Mouse (Mus musculus) stomach, adult 2 months (tissue): ENCODE results near the gene Snrpn. TPM values are rescaled to one million over a fixed set of nuclear protein-coding genes. Genes with fewer than 3 reads are reported as not detected.

Experiments
- polyA plus RNA-seq: library from polyadenylated mRNA; depleted of rRNA; stranded (reverse); fragments of >200 nt; gene quantifications from 2 replicates; pipeline ENCODE4 v1.2.3, GENCODE M21; 2012; rRNA removed

Snrpn gene
- 9.0 and 16.4 TPM in 2 replicates for polyA plus RNA-seq

DNA sequence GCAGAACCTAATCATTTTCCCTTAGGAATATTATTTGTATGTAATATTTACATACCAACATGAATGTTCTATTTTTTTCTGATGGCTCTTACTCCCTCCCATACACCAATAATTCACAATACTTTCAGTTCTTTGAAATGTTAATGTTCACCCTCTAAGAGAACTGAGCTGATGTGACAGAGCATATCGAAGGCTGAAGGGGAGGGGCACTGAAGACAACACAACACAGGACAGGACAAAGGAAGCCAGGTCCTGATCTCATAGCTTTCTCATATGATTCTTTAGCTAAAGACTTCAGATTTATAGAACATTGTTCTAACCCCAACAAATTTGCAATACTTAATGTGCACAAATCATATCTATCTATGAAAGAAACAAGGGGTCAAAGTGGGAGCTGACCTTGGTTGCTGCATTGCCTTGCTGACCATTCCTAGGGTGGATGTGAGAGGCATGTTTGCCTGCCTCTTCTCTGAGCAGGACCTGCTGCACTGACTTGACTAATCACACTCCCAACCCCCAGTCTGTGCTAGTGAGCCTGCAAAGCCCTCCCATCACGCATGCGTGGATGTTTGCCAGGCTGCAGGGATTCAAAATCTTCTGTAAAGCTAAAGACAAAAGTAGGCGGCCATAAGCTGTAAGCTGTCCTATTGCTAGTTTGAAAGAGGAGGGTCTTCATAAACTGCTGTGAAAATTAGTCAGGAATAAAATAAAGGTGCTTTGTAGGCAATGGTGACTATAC is at the start of gene Snrpn:
TSS of gene Snrpn (minus strand) at position 478 of the 739 bp plus-strand sequence.

DNA sequence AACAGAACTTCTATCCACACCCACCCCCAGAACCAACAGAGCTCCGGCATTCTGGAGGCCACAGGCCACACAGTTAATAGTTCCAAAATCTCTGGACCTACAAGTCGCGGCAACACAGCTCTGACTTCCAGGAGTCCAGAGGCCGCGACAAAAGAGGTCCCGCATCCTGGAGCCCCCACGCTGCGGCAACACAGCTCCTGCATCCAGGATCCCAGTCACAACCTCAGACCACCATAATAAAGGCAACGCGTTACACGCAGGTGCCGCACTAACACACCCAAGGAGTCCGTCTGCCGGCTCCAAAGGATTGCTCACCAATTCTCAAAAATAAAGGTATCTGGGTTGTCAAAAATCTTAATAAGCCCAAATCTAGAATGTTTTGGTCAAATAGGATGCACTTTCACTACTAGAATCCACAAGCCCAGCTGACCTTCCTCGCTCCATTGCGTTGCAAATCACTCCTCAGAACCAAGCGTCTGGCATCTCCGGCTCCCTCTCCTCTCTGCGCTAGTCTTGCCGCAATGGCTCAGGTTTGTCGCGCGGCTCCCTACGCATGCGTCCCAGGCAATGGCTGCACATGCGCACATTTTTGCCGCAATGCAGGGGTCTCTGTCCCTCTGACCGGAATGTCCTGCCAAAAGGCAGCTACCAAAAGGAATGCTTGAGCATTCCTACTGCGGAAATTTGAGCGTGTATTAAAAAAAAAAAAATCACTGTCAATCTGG is 135.3 kb downstream of the Snrpn start, which contains the start of the genes Snurf and Gm38393:
TSS of gene Snurf (minus strand) at position 444 of the 725 bp plus-strand sequence.
TSS of gene Gm38393 (minus strand) at position 459 of the 725 bp plus-strand sequence.

Other genes starting within 250 kb of the Snrpn start
- gene Snurf, start 135.2 kb downstream of the Snrpn start, polyA plus RNA-seq, result not detected in 2 replicates
- gene Gm38393, start 135.2 kb downstream of the Snrpn start, polyA plus RNA-seq, result 3.9 and 9.3 TPM in 2 replicates